Mouse (Mus musculus): ENCODE results near the gene Lama1.

DNA sequence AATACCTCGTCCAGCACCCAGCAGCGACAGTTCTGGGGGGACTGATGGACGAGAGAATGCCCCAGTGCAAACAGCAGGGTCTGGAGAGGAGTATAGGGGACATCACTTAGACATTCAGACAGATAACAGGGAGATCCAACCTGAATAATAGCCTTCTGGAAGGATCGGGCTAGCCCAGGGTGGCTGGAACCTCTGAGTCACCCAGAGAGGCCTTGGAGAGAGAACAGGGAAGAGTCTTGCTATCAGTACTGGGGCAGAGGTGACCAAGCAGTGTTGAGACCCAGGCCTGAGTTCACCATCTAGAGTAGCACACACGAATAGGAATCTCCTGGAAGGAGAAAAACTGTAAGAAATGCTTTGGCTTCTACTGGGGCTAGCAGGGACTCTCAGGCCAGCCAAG lies 9.3 kb downstream of the Lama1 start:
- no peak for TF ChIP-seq CTCF (IDR thresholded peaks at IDR 0.05; ENCODE audit: low read depth)
- TF ChIP-seq EP300 (IDR thresholded peaks at IDR 0.05; ENCODE audit: low read depth): no peak
